Mouse (Mus musculus): ENCODE results near the gene Aaed1. TPM values are rescaled to one million over a fixed set of nuclear protein-coding genes. Genes with fewer than 3 reads are reported as not detected.

Aaed1 gene
- polyA plus RNA-seq, 1 experiment from 2014 or later = 58.6 TPM

DNA sequence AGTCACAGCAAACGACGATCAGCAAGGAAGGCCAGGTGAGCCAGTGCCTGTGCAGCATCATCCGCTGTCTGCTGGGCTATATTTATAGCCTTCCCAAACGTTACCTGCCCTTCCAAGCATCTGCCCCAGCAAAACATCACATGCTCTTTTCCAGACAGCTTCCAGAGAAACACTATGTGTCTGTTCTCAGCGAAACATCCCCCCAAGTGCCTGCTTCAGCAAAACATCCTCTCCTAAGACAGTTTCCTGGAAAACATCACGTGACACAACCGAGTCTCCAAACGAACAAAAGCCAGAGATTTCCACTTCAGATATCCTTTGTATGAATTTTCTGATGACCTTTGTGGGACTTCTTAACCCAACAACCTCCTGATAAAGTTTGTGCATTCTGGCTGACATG lies 7.8 kb upstream of the Aaed1 start:
- Histone ChIP-seq H3K9me3 (no peaks in the 10 kb centered on the region), H3K4me1 (no peaks in the 10 kb centered on the region), H3K27ac (no peak overlapping the region), H3K27me3 (ENCODE audit: insufficient read depth, poor library complexity, severe bottlenecking) (no peaks in the 10 kb centered on the region), H3K36me3 (no peaks in the 10 kb centered on the region), H3K4me3 (no peak overlapping the region)
- 57% methylated on average over 8 of the region's 8 CpGs for WGBS
- no peak for DNase-seq (ENCODE audit: low spot score)

DNA sequence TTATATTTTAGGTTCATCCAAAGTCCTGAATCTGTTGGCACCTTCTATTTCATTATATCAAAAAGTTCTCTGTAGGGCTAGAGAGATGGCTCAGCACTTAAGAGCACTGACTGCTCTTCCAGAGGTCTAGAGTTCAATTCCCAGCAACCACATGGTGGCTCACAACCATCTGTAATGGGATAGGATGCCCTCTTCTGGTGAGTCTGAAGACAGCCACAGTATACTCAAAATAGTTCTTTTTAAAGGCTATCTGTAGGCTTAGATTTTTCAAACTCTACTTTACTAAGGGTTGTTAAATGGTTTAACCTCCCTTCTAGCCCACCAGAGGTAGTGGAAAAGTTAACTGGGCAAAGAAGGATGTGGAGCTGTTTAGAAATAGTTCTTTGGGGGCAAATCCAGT lies 7.3 kb upstream of the Aaed1 start:
- Histone ChIP-seq H3K36me3 (no peaks in the 10 kb centered on the region), H3K27ac (no peak overlapping the region), H3K4me1 (no peaks in the 10 kb centered on the region), H3K4me3 (no peak overlapping the region), H3K27me3 (ENCODE audit: insufficient read depth, poor library complexity, severe bottlenecking) (no peaks in the 10 kb centered on the region), H3K9me3 (no peaks in the 10 kb centered on the region)
- DNase-seq (ENCODE audit: low spot score) = no peak

DNA sequence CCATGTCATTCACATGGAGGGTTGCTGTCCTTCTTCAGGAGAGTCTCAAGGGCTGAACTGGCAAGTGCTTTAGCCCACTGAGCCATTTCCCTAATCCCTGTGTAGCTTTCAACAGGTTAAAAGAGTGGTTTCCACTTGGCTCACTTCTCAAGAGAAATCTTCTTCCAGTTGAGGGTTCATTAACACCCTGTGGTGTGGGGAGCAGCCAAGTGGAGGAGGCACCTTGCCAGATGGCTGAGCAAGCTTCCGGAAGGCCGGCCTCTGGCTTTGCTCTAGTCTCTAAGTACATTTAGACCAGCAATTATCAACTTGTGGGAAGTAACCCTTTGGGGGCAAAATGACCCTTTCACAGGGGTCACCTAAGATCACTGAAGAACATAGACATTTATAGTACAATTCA lies 5.8 kb upstream of the Aaed1 start:
- no peaks in the 10 kb centered on the region for H3K4me1 ChIP-seq
- no peak overlapping the region for H3K4me3 ChIP-seq
- WGBS = 69% methylated on average over 2 of the region's 2 CpGs
- no peak for DNase-seq (ENCODE audit: low spot score)
- H3K36me3 ChIP-seq = no peaks in the 10 kb centered on the region
- H3K27me3 ChIP-seq (ENCODE audit: insufficient read depth, poor library complexity, severe bottlenecking) = no peaks in the 10 kb centered on the region
- H3K27ac ChIP-seq = no peak overlapping the region
- H3K9me3 ChIP-seq = no peaks in the 10 kb centered on the region

DNA sequence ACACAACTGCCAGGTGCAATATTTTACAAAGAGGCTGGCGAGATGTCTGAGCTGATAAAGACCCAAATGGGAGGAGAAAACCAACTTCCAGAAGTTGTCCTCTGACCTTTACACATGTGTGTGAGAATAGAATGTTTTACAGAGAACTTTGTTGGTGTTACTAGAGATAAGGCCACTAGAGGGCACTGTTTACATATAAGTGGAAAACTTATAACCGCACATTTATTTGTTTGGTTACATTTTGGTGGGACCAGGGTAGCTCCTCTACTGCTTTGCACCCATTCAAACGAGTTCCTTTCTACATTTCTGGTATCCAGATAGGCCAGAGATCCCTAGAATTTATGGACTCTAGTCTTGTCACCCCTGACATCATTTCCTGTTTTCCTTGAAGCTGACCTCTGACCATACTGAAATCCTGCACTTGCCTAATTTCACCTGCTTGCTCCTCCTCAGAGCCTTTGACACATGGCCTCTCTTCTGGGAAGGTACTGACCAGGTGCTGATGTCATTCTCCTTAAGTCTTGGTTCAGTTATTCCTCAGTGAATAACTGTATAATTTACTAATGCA lies 3.1 kb upstream of the Aaed1 start:
- DNase-seq (ENCODE audit: low spot score) = no peak

DNA sequence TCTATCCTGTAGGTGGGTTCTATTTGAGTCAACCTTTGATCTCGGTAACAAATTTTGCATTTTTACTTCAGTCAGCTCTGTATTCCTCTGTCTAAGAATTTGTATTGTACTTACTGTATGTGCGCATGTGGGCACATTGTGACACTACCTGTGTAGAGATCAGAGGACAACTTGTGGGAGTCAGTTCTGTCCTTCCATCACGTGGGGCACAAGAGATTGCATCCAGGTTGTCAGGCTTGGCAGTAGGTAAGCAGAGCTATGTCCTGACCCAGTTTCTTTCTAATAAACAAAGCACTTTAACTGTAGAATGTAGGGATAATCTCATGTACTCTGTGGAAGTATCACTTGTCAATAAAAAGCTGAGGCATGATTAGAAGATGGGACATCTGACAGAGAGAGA lies 1.5 kb upstream of the Aaed1 start:
- H3K4me1 ChIP-seq = peaks cover 28% of the 10 kb centered on the region; the same call in 1 of the 2 replicates
- WGBS = 70% methylated on average over 3 of the region's 3 CpGs
- DNase-seq (ENCODE audit: low spot score) = no peak
- H3K9me3 ChIP-seq = no peaks in the 10 kb centered on the region
- no peak overlapping the region for H3K4me3 ChIP-seq
- no peaks in the 10 kb centered on the region for H3K36me3 ChIP-seq
- H3K27ac ChIP-seq = no peak overlapping the region
- no peaks in the 10 kb centered on the region for H3K27me3 ChIP-seq (ENCODE audit: insufficient read depth, poor library complexity, severe bottlenecking)

More for the DNA sequence above, 3.1 kb upstream of the Aaed1 start:
- H3K4me3 ChIP-seq = no peak overlapping the region
- H3K27ac ChIP-seq = no peak overlapping the region
- H3K27me3 ChIP-seq (ENCODE audit: insufficient read depth, poor library complexity, severe bottlenecking) = no peaks in the 10 kb centered on the region
- no peaks in the 10 kb centered on the region for H3K9me3 ChIP-seq
- 2% methylated on average over 3 of the region's 3 CpGs for WGBS
- H3K4me1 ChIP-seq = peaks cover 14% of the 10 kb centered on the region; the same call in 1 of the 2 replicates
- no peaks in the 10 kb centered on the region for H3K36me3 ChIP-seq

DNA sequence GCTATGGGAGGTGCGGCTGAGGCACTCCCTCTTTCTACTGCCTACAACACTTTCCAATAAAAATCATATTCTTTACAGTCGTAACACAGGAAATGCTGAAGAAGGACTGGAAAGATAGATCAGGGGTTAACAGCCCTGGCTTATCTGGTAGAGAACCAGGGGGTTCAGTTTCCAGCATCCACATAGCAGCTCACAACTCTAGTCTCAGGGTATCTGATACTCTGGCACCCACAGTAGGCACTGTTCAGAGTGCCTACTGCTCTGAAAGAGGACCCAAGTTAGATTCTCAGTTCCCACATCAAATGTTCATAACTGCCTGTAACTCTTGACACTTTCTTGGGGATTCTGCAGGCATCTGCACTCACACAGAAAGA lies 393 bp upstream of the Aaed1 start:
- WGBS = 0% methylated on average over 2 of the region's 2 CpGs
- peak overlapping the region; percentile 74 for H3K4me3 ChIP-seq
- no peaks in the 10 kb centered on the region for H3K9me3 ChIP-seq
- peak overlapping the region; percentile 94 for H3K27ac ChIP-seq
- H3K4me1 ChIP-seq = peaks cover 28% of the 10 kb centered on the region; the same call in 1 of the 2 replicates
- no peaks in the 10 kb centered on the region for H3K27me3 ChIP-seq (ENCODE audit: insufficient read depth, poor library complexity, severe bottlenecking)
- no peak for DNase-seq (ENCODE audit: low spot score)
- H3K36me3 ChIP-seq = peaks cover 7% of the 10 kb centered on the region

DNA sequence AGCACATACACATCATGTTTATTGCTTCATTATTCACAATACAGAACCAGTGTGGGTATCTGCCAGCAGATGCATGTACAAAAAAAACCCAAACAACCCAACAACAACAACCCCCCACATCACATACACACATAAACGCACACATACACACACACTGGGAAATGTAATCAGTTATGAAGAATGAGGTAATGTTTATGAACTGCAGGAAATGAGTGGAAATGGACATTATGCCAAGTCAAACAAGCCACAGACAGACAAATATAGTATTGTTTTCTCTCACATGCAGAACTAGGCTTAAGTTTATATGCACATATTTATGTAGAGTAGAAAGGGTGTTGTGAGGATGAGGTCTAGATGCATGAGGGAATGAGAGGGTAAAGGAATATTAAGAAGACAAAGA lies 1.2 kb downstream of the Aaed1 start:
- DNase-seq (ENCODE audit: low spot score) = no peak
- H3K27me3 ChIP-seq (ENCODE audit: insufficient read depth, poor library complexity, severe bottlenecking) = no peaks in the 10 kb centered on the region
- H3K9me3 ChIP-seq = no peaks in the 10 kb centered on the region
- H3K36me3 ChIP-seq = peaks cover 16% of the 10 kb centered on the region
- 49% methylated on average over 1 of the region's 1 CpGs for WGBS
- peaks cover 28% of the 10 kb centered on the region; the same call in 1 of the 2 replicates for H3K4me1 ChIP-seq
- peak overlapping the region; percentile 94; the same call in 1 of the 2 replicates for H3K27ac ChIP-seq
- peak overlapping the region; percentile 74 for H3K4me3 ChIP-seq

DNA sequence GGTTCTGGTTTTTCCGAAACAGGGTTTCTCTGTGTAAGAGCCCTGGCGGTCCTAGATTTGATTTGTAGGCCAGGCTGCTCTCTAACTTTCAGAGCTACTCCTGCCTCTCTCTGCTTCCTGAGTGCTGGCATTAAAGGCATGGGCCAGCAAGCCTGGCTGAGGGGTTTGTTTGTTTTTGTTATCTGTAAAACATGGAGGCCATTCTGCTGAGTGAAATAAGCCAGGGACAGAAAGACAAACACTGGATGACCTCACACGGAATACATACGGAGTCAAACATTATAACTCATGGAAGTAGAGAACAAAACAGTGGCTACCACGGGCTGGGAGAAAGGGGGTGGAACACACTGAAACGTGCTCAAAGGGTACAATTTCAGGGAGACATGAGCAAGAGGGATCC lies 1.9 kb downstream of the Aaed1 start:
- Histone ChIP-seq H3K27ac (peak overlapping the region; percentile 62), H3K4me3 (peak overlapping the region; percentile 74; the same call in 1 of the 2 replicates), H3K9me3 (no peaks in the 10 kb centered on the region), H3K36me3 (peaks cover 16% of the 10 kb centered on the region), H3K4me1 (peaks cover 28% of the 10 kb centered on the region; the same call in 1 of the 2 replicates), H3K27me3 (ENCODE audit: insufficient read depth, poor library complexity, severe bottlenecking) (no peaks in the 10 kb centered on the region)
- 43% methylated on average over 6 of the region's 6 CpGs for WGBS
- peak; percentile 80 for DNase-seq (ENCODE audit: low spot score)

DNA sequence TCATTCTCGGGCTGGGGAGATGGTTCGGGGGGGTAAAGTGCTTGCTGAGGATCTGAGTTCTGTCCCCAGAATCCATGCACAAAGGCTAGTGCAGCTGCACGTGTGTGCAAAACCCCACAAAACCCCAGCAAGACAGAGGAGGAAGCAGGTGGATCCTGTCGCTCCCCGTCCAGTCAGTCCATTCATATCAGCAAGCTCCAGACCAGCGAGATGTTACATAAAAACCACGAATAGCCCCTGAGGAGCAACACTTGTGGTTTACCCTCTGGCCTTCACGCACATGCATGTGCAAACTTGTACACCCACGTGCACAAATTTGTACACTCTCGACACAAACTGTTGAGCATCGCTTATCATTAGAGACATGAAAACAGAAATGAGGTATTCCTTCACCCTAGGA lies 2.7 kb downstream of the Aaed1 start:
- H3K9me3 ChIP-seq = no peaks in the 10 kb centered on the region
- H3K36me3 ChIP-seq = peaks cover 19% of the 10 kb centered on the region
- H3K4me1 ChIP-seq = peaks cover 28% of the 10 kb centered on the region; the same call in 1 of the 2 replicates
- 0 out of 2 replicates have a peak overlapping the region, but pooled peaks have one; percentile 0 for H3K4me3 ChIP-seq
- H3K27me3 ChIP-seq (ENCODE audit: insufficient read depth, poor library complexity, severe bottlenecking) = no peaks in the 10 kb centered on the region
- DNase-seq (ENCODE audit: low spot score) = no peak
- H3K27ac ChIP-seq = peak overlapping the region; percentile 29; the same call in 1 of the 2 replicates
- WGBS = 62% methylated on average over 11 of the region's 11 CpGs

DNA sequence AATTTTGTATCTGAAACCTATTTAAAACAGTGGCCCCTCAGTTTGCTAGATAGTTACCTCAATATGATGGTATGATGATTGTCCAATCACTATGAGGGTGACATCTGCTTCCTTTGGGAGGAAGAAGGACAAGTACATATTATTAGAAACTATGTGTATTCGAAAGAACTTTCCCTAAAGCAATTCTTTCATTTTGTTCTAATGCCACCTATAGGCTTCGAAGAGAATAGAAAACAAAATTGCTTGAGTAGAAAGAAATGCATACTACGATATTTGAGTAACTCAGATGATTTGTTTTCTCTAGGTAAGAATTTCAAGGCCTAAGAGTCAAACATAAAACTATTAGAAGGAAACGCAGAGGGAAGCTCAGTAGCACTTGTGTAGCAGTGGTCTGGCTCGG lies 3.5 kb downstream of the Aaed1 start:
- H3K9me3 ChIP-seq = no peaks in the 10 kb centered on the region
- no peak for DNase-seq (ENCODE audit: low spot score)
- 69% methylated on average over 5 of the region's 5 CpGs for WGBS
- no peak overlapping the region for H3K4me3 ChIP-seq
- H3K4me1 ChIP-seq = peaks cover 28% of the 10 kb centered on the region; the same call in 1 of the 2 replicates
- H3K27ac ChIP-seq = no peak overlapping the region
- H3K36me3 ChIP-seq = peaks cover 26% of the 10 kb centered on the region
- H3K27me3 ChIP-seq (ENCODE audit: insufficient read depth, poor library complexity, severe bottlenecking) = no peaks in the 10 kb centered on the region

DNA sequence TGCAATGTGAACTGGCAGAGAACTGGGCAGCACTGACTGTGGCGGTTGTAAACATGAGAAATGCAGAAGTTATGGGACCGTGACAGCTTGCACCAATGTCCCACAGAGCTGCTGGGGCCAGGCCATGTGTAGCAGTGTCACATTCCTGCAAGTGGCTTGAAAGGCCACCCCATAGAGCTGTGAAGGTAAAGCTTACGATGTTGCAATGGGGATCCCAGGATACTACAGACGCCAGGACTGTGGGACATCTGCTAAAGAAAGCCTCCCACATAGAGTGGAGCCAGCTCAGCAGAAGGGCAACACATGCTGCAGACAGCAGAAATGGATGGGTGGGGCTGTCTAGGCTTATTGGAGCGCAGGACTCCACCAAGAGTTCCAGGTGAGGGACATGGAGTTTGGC lies 5.0 kb downstream of the Aaed1 start:
- peaks cover 24% of the 10 kb centered on the region; the same call in 1 of the 2 replicates for H3K4me1 ChIP-seq
- 88% methylated on average over 5 of the region's 5 CpGs for WGBS
- H3K27ac ChIP-seq = no peak overlapping the region
- no peak for DNase-seq (ENCODE audit: low spot score)
- H3K4me3 ChIP-seq = no peak overlapping the region
- H3K9me3 ChIP-seq = no peaks in the 10 kb centered on the region
- H3K36me3 ChIP-seq = peaks cover 37% of the 10 kb centered on the region
- no peaks in the 10 kb centered on the region for H3K27me3 ChIP-seq (ENCODE audit: insufficient read depth, poor library complexity, severe bottlenecking)

DNA sequence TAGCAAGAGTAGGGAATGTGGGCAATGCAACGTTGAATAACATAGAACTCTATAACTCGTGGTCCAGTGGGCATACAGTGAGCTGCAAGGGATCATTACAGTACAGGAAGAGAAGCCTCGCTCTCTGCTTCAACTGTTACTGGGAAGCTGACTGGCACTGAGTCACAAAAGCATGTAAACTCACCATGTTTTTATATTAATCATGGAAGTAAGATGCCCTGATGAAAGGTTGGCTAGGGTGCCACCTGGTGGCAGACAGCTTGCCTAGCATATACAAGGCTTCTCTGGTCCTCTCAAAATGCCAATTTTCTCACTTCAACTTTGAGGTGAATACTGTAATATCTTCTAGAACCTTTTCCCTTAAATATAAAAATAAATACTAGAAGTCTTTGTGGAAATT lies 6.4 kb downstream of the Aaed1 start:
- 74% methylated on average over 3 of the region's 3 CpGs for WGBS
- Histone ChIP-seq H3K4me1 (peaks cover 19% of the 10 kb centered on the region; the same call in 1 of the 2 replicates), H3K27me3 (ENCODE audit: insufficient read depth, poor library complexity, severe bottlenecking) (no peaks in the 10 kb centered on the region), H3K9me3 (no peaks in the 10 kb centered on the region), H3K27ac (no peak overlapping the region), H3K4me3 (no peak overlapping the region), H3K36me3 (peaks cover 41% of the 10 kb centered on the region)
- DNase-seq (ENCODE audit: low spot score) = no peak

DNA sequence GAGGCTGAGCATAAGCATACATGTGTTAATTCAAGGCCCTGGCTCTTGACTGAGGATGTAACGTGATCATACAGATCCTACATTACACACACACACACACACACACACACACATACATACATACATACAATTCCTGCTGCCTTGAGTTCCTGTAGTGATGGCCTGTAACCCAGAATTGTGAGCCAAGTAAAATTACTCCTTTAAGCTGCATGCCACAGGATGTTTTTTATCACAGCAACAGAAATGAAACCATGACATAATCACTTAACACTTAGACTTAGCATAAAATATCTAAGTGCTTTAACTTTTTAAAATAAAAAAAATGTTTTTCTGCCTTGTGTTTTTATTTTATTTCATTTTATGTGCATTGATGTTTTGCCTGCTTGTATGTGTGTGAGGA lies 13.4 kb downstream of the Aaed1 start:
- Histone ChIP-seq H3K27ac (no peak overlapping the region), H3K4me3 (no peak overlapping the region), H3K9me3 (no peaks in the 10 kb centered on the region), H3K4me1 (peaks cover 6% of the 10 kb centered on the region), H3K36me3 (peaks cover 46% of the 10 kb centered on the region), H3K27me3 (ENCODE audit: insufficient read depth, poor library complexity, severe bottlenecking) (no peaks in the 10 kb centered on the region)
- no peak for DNase-seq (ENCODE audit: low spot score)
- WGBS = 100% methylated on average over 1 of the region's 1 CpGs

DNA sequence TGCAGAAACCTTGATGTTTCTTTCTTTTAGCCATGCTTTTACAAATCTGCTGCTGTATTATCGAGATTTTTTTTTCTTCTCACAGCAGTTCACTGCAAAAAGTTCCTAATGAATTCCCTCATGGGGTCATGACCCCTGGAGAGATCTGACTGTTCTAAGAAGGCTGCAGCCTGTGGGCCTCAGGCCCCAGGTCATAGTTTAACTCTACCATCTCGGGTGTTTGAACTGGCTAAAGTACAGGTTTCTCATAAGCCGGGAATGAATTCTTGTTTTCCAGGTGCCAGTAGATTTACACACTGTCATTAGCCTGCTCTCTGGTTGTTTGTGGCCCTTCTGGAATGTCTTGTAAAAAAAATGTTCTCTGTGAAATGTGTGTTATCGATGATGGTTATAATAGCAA lies 25.7 kb downstream of the Aaed1 start:
- WGBS = 49% methylated on average over 4 of the region's 4 CpGs
- Histone ChIP-seq H3K4me1 (peaks cover 8% of the 10 kb centered on the region; the same call in 1 of the 2 replicates), H3K9me3 (peaks cover 4% of the 10 kb centered on the region; the same call in 1 of the 2 replicates), H3K4me3 (no peak overlapping the region), H3K36me3 (peaks cover 10% of the 10 kb centered on the region), H3K27ac (no peak overlapping the region), H3K27me3 (ENCODE audit: insufficient read depth, poor library complexity, severe bottlenecking) (no peaks in the 10 kb centered on the region)
- no peak for DNase-seq (ENCODE audit: low spot score)
